Mouse (Mus musculus) kidney, adult 2 months (tissue): ENCODE measurements around the gene 4930442H23Rik. TPM values are rescaled to one million over a fixed set of nuclear protein-coding genes. Genes with fewer than 3 reads are reported as not detected.
A peak's percentile ranks its signal among the peaks of the same experiment; 100 is the strongest.

Experiments used
- DNase-seq: peaks from one replicate; pipeline ENCODE4 v3.0.0; 2021
- H3K27ac ChIP-seq: fragments of 200-500 bp; 2 replicates; pipeline ENCODE4 v1.5.1; 2012; ENCODE audit warnings: low read depth, low read length, control low read depth, inconsistent platforms; ENCODE audit not compliant: insufficient read depth
- H3K27me3 ChIP-seq: fragments of 200-500 bp; replicated peaks from 2 replicates; pipeline ENCODE4 v1.6.1; 2012; ENCODE audit warnings: mild to moderate bottlenecking, moderate library complexity, low read length, inconsistent platforms; ENCODE audit not compliant: control insufficient read depth, insufficient read depth
- H3K36me3 ChIP-seq: fragments of 200-500 bp; 2 replicates; pipeline ENCODE4 v1.6.1; 2012; ENCODE audit warnings: mild to moderate bottlenecking, moderate library complexity, low read length, inconsistent platforms; ENCODE audit not compliant: control insufficient read depth, insufficient read depth
- H3K4me1 ChIP-seq: fragments of 200-500 bp; 2 replicates; pipeline ENCODE4 v1.6.1; 2011; ENCODE audit warnings: low read length; ENCODE audit not compliant: control insufficient read depth, insufficient read depth
- H3K4me3 ChIP-seq: fragments of 200-500 bp; 2 replicates; pipeline ENCODE4 v1.5.1; 2011; ENCODE audit warnings: mild to moderate bottlenecking, low read depth, low read length, control low read depth; ENCODE audit not compliant: insufficient read depth
- CTCF ChIP-seq: fragments of 200-500 bp; conservative IDR thresholded peaks from 2 replicates; pipeline ENCODE4 v1.5.1; 2011; ENCODE audit warnings: low read depth, mild to moderate bottlenecking, control low read depth, low read length, moderate library complexity, mixed read lengths; ENCODE audit not compliant: insufficient read depth, insufficient read length
- POLR2A ChIP-seq: fragments of 200-500 bp; IDR thresholded peaks from one replicate; pipeline ENCODE4 v1.6.1; 2011; ENCODE audit warnings: low read depth, low read length, control low read depth
- WGBS: fragments of 180-500 bp; shearing (Covaris S2); methylation state at CpG from one replicate; pipeline ENCODE4 v1.1.7; 2018; 5-methylcytosine and 5-hydroxymethylcytosine counted together
- polyA plus RNA-seq: library from polyadenylated mRNA; depleted of rRNA; stranded (reverse); fragments of >200 nt; gene quantifications from 2 replicates; pipeline ENCODE4 v1.2.3, GENCODE M21; 2012

4930442H23Rik gene
- polyA plus RNA-seq, 1 experiment = not detected

DNA sequence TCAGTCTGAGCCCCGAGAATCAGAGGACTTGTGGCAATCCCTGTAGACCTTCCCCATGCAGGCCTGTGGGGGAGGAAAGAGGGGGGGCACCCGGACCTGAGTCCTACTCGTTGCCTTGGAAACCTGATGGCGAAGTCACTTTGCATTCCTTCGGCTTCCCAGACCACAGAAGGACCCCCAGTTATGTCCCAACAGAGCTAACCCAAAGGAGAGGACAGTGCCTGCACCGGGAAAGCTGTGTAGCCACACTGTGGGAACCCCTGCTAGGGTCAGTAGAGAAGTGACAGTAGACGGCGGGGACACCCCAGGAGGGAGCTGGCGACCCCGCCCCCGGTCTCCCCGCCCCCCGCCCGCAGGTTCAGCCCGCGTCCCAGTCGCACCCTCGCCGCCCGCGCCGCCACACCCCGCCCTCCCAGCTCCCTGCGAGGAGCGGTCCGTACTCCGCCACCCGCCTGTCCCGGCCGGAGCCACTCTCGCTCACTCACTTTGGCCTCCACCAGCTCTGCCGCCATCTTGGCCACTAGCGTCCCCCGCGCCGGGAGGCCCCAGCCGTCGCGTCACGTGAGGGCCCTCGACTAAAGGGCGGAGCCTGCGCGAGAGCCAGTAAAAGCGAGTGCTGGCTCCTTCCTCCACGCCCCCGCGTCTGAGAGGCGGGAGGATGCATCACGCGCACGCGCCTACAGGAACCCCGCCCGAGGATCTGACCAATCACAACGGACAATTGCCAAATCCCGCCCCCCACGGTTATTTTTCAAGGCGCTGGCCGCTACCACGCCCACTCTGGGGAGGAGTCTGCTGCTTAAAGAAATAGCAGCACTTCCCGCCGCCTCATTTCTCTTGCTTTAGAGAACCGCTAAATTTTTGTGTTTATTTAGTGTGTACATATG is 16.2 kb downstream of the 4930442H23Rik start, which contains the start of gene Pias4:
Pias4 (minus strand) TSS at position 724 of the 887 bp plus-strand sequence.
- Histone ChIP-seq H3K27ac (peak within 1 kb of the TSS; percentile 29), H3K4me3 (peak within 1 kb of the TSS; percentile 86), H3K36me3 (no peaks in the 10 kb centered on the region), H3K27me3 (no peaks in the 10 kb centered on the region), H3K4me1 (peaks cover 15% of the 10 kb centered on the region; the same call in 1 of the 2 replicates)
- WGBS = under 1% methylated on average over 63 of the region's 64 CpGs
- DNase-seq = peak; percentile 100
- TF ChIP-seq POLR2A (peak; percentile 84), CTCF (no peak)

DNA sequence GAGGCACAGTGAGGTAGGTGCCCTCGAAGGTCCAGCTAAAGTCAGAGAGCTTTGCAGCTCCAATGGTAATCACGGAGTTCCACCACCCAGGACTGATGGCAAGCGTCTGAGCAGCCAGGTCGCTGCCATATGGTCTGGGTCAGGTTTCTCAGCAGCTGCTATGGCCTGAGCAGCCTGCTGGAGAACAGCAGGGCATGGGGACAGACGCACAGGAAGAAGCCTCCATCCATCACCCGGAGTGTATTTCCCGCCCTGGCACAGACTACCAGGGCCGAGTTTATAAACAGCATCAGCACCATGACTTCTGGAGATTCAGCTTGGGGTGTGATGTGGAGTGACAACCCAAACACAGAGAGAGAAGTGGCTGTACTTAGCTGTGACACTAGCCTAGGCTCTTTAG is 18.5 kb downstream of the 4930442H23Rik start:
- peak; percentile 44 for DNase-seq
- Histone ChIP-seq H3K36me3 (no peaks in the 10 kb centered on the region), H3K27me3 (no peaks in the 10 kb centered on the region), H3K4me3 (no peak overlapping the region), H3K4me1 (peaks cover 15% of the 10 kb centered on the region; the same call in 1 of the 2 replicates), H3K27ac (no peak overlapping the region)
- TF ChIP-seq CTCF = no peak
- TF ChIP-seq POLR2A = no peak
- WGBS = 33% methylated on average over 8 of the region's 8 CpGs

DNA sequence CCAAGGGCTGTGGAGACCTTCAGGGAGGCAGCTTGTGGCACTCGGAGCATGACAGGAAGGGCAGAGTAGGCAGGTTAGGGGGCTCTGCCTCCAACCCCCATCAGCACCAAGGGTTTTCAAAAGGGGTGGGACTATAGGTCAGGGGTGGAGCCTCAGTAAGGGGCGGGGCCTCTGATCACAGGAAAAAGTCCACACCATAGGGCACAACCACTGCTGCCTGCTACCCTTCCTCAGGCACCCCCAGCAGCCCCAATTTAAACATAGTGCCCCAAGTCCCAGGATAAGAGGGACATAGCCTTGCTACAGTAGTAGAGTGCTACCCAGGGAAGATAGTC is 21.4 kb downstream of the 4930442H23Rik start:
- Histone ChIP-seq H3K27me3 (no peaks in the 10 kb centered on the region), H3K36me3 (no peaks in the 10 kb centered on the region), H3K4me1 (peaks cover 9% of the 10 kb centered on the region; the same call in 1 of the 2 replicates), H3K27ac (no peak overlapping the region), H3K4me3 (no peak overlapping the region)
- TF ChIP-seq POLR2A (no peak), CTCF (no peak)
- WGBS = 45% methylated on average over 2 of the region's 2 CpGs
- no peak for DNase-seq

DNA sequence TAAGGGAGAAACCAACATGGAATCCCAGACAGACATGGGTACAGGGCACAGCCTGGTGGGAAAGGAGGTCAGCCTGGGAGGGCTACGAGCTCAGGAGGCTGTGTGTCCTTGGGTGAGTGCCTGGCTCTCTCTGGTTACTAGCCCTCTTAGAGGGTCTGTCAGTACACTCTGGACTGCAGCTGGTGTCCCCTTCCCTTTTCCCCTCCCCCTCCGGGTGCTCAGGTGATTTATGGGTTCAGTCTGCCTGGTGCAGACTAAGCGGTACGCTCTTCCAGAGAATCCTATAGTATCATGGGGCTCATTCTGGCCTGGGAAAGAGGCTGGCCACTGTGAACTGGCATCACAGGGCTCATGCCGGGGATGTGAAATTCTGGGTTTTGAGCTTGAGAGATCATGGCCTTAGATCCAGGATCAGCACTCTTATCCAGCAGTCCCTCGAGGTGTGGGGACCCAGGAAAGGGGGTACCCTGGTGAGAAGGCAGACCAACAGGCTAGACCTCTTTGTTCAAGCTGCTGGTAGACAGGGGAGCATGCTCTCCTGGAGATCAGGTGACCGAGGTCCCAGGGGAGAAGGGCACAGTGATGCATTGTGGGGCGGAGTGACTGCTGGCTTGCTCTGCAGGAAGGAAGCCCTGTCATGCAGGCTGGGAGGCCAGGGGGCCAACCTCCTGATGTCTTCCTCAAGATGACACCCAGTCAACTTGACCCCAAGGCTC is 21.9 kb downstream of the 4930442H23Rik start:
- no peak overlapping the region for H3K27ac ChIP-seq
- DNase-seq = peak; percentile 80
- H3K4me1 ChIP-seq = peaks cover 6% of the 10 kb centered on the region; the same call in 1 of the 2 replicates
- no peak for TF ChIP-seq POLR2A
- TF ChIP-seq CTCF = no peak
- H3K36me3 ChIP-seq = no peaks in the 10 kb centered on the region
- no peaks in the 10 kb centered on the region for H3K27me3 ChIP-seq
- 60% methylated on average over 8 of the region's 8 CpGs for WGBS
- H3K4me3 ChIP-seq = no peak overlapping the region

DNA sequence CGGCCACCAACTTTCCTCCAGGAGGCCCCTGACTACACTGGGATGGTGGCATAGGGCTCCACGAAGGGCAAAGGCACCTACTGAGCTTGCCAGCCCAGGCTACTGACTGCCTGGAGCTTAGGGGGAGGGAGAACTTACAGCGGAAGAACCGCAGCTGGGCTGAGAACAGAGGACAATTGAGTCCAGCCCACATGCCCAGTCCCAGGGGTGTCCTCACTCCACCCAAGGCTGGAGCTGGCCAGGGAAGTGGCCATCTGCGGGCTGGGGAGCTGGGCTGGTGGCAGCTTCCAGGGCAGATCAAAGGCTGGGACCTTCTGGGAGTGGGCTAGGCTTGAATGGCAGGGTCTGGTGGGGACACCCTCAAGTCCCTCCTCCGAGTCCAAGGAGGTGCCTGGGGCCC is 28.9 kb downstream of the 4930442H23Rik start:
- H3K36me3 ChIP-seq = peaks cover 8% of the 10 kb centered on the region
- no peaks in the 10 kb centered on the region for H3K4me1 ChIP-seq
- TF ChIP-seq CTCF = no peak
- TF ChIP-seq POLR2A = no peak
- WGBS = 62% methylated on average over 6 of the region's 6 CpGs
- H3K4me3 ChIP-seq = no peak overlapping the region
- peak overlapping the region; percentile 10; the same call in 1 of the 2 replicates for H3K27ac ChIP-seq
- no peaks in the 10 kb centered on the region for H3K27me3 ChIP-seq
- DNase-seq = no peak

DNA sequence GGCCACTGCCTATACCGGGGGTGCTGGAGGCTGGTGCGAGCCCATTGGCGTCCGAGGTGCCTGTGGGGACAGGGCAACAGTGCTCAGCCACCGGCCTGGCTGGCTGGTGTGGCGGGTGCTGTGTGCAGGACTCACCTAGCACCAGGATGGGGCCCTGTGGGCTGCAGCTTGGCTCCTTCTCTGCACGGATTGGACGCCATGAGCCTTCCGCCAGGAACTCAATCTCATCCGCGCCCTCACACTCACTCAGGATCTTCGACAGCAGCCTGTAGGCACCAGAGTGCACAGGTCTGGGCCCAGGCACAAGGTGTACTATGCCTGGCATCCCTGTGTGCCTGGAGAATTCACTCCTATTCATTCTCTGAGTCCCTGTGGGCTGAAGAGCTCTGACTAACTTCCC is 29.3 kb downstream of the 4930442H23Rik start:
- H3K4me1 ChIP-seq = no peaks in the 10 kb centered on the region
- H3K4me3 ChIP-seq = no peak overlapping the region
- no peak overlapping the region for H3K27ac ChIP-seq
- no peak for DNase-seq
- TF ChIP-seq CTCF (no peak), POLR2A (no peak)
- no peaks in the 10 kb centered on the region for H3K27me3 ChIP-seq
- WGBS = 90% methylated on average over 12 of the region's 12 CpGs
- H3K36me3 ChIP-seq = peaks cover 8% of the 10 kb centered on the region

DNA sequence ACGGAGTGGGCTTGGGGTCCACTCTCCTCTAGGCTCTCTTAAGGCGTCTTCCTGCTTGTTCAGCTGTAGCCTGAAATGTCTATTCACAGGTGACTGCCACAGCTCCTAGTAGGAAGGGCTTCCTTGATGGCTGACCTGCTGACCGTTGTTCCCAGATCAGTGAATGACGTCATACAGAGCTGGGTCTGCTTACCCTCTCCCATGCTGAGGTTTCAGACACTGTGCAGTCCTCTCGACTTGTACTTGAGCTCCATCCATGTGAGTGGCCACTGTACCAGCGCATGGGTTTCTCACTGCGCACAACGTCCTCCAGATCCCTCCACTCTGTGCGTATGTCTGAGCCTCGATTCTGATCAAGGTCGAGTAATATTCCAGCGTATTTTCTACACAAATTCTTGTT is 31.0 kb downstream of the 4930442H23Rik start:
- no peak for DNase-seq
- TF ChIP-seq POLR2A (no peak), CTCF (no peak)
- Histone ChIP-seq H3K36me3 (peaks cover 9% of the 10 kb centered on the region), H3K4me1 (no peaks in the 10 kb centered on the region), H3K27ac (no peak overlapping the region), H3K4me3 (no peak overlapping the region), H3K27me3 (no peaks in the 10 kb centered on the region)
- 55% methylated on average over 12 of the region's 12 CpGs for WGBS
